Comparison of ENCODE assay signal across 16 mouse cellular contexts in genomic region chr1:91024464-91024863, GRCm38 (mm10). TPM values are rescaled to one million over a fixed set of nuclear protein-coding genes. Genes with fewer than 3 reads are reported as not detected.
DNase-seq lines count a peak whose midpoint lies in the region; ATAC-seq and TF ChIP-seq lines count a peak whose summit lies in the region.
"Had no signal": no experiment of that assay in that cellular context is flagged by ENCODE, and none has a peak within 500 bp of the region (broad histone marks: within the 10 kb centered on the region; RNA-seq: fewer than 3 reads in every experiment).

No protein-coding gene starts in this region.

- no peak for DNase-seq in heart, postnatal 4 days
- no peak for DNase-seq in lung, postnatal 0 days (ENCODE audit: low spot score)
- DNase-seq in lung, postnatal 4 days: no peak
- DNase-seq in intestine, embryonic 14.5 days (ENCODE audit: low spot score): no peak
- no peak for DNase-seq in stomach, postnatal 0 days (ENCODE audit: low spot score)
- no peak for DNase-seq in adrenal gland, postnatal 4 days (ENCODE audit: low spot score in 2 of 2)
- DNase-seq: cerebellum, adult 8-10 months; embryo, embryonic 11 days; gastrocnemius, postnatal 10 days; right cerebral cortex, adult 18-20 months had no signal

- peaks cover 22% of the 10 kb centered on the region for H3K36me3 ChIP-seq in heart, embryonic 14.5 days (ENCODE audit: control insufficient read depth, insufficient read depth, low read length)
- H3K36me3 ChIP-seq in lung, postnatal 0 days (ENCODE audit: insufficient read depth, low read length): no peaks in the 10 kb centered on the region
- H3K36me3 ChIP-seq in intestine, embryonic 14.5 days (ENCODE audit: control insufficient read depth, insufficient read depth, low read length): no peaks in the 10 kb centered on the region
- H3K36me3 ChIP-seq in stomach, postnatal 0 days (ENCODE audit: control insufficient read depth, insufficient read depth, low read length): no peaks in the 10 kb centered on the region
- H3K36me3 ChIP-seq: kidney, embryonic 15.5 days; liver, embryonic 12.5 days had no signal

- WGBS in heart, embryonic 14.5 days: 74% methylated on average over 3 of the region's 3 CpGs
- 69% methylated on average over 3 of the region's 3 CpGs for WGBS in lung, postnatal 0 days
- WGBS in intestine, embryonic 14.5 days: 83% methylated on average over 3 of the region's 3 CpGs
- 52% methylated on average over 3 of the region's 3 CpGs for WGBS in stomach, postnatal 0 days

- no peak for TF ChIP-seq CTCF in lung, postnatal 0 days (IDR thresholded peaks at IDR 0.05)
- TF ChIP-seq CTCF in stomach, postnatal 0 days (IDR thresholded peaks at IDR 0.05; ENCODE audit: low read depth): no peak

- H3K4me1 ChIP-seq in heart, embryonic 14.5 days (ENCODE audit: control insufficient read depth in 2 of 2, insufficient read depth in 2 of 2, low read length in 2 of 2): peaks cover 23 to 44% of the 10 kb centered on the region in 2 experiments
- H3K4me1 ChIP-seq in lung, postnatal 0 days (ENCODE audit: insufficient read depth, low read depth, low read length): peaks cover 18% of the 10 kb centered on the region; the same call in 1 of the 2 replicates
- peaks cover 4% of the 10 kb centered on the region; the same call in 1 of the 2 replicates for H3K4me1 ChIP-seq in intestine, embryonic 14.5 days (replicated peaks; ENCODE audit: control insufficient read depth, insufficient read depth, low read length)
- peaks cover 5% of the 10 kb centered on the region; the same call in 1 of the 2 replicates for H3K4me1 ChIP-seq in stomach, postnatal 0 days (replicated peaks; ENCODE audit: control insufficient read depth, insufficient read depth)
- H3K4me1 ChIP-seq: liver, embryonic 12.5 days had no signal

- H3K9me3 ChIP-seq in heart, embryonic 14.5 days (ENCODE audit: control insufficient read depth, low read length): no peaks in the 10 kb centered on the region
- no peaks in the 10 kb centered on the region for H3K9me3 ChIP-seq in lung, postnatal 0 days (ENCODE audit: low read length)
- no peaks in the 10 kb centered on the region for H3K9me3 ChIP-seq in intestine, embryonic 14.5 days (ENCODE audit: control insufficient read depth, low read length)
- 0 out of 2 replicates have a peak, but pooled peaks cover 2% of the 10 kb centered on the region for H3K9me3 ChIP-seq in stomach, postnatal 0 days (ENCODE audit: control insufficient read depth, low read length)

- H3K9ac ChIP-seq in heart, embryonic 14.5 days (ENCODE audit: low read length): peak overlapping the region; percentile 38; the same call in 1 of the 2 replicates
- no peak overlapping the region for H3K9ac ChIP-seq in lung, postnatal 0 days (replicated peaks; ENCODE audit: low read depth)
- no peak overlapping the region for H3K9ac ChIP-seq in intestine, embryonic 14.5 days (ENCODE audit: low read length)
- no peak overlapping the region for H3K9ac ChIP-seq in stomach, postnatal 0 days (ENCODE audit: low read length)
- H3K9ac ChIP-seq: hindbrain, embryonic 14.5 days; kidney, embryonic 15.5 days; liver, embryonic 12.5 days had no signal

- ATAC-seq in heart, embryonic 14.5 days (ENCODE audit: insufficient number of reproducible peaks, insufficient read depth, low FRiP score, low read depth): no peak
- ATAC-seq in lung, postnatal 0 days: no peak
- ATAC-seq in intestine, embryonic 14.5 days (replicated peaks; ENCODE audit: low FRiP score, low TSS enrichment, low read depth): no peak
- ATAC-seq in stomach, postnatal 0 days (ENCODE audit: low FRiP score, low TSS enrichment): 0 out of 2 replicates have a peak, but pooled peaks have one; percentile 28
- ATAC-seq: forebrain, embryonic 16.5 days; liver, embryonic 12.5 days had no signal

- TF ChIP-seq EP300 in lung, postnatal 0 days (IDR thresholded peaks at IDR 0.05): no peak
- no peak for TF ChIP-seq EP300 in stomach, postnatal 0 days (optimal IDR thresholded peaks at IDR 0.05)

- H3K4me2 ChIP-seq in heart, embryonic 14.5 days (ENCODE audit: low read length): peak overlapping the region; percentile 27
- H3K4me2 ChIP-seq in lung, postnatal 0 days (replicated peaks; ENCODE audit: low read depth, low read length): no peak overlapping the region
- no peak overlapping the region for H3K4me2 ChIP-seq in intestine, embryonic 14.5 days (ENCODE audit: low read length)
- no peak overlapping the region for H3K4me2 ChIP-seq in stomach, postnatal 0 days (replicated peaks; ENCODE audit: low read depth)
- H3K4me2 ChIP-seq: hindbrain, embryonic 14.5 days; kidney, embryonic 15.5 days; liver, embryonic 12.5 days had no signal

- no peaks in the 10 kb centered on the region for H3K27me3 ChIP-seq in heart, embryonic 14.5 days (ENCODE audit: control insufficient read depth, insufficient read depth, low read length)
- no peaks in the 10 kb centered on the region for H3K27me3 ChIP-seq in lung, postnatal 0 days (replicated peaks; ENCODE audit: insufficient read depth, low read length)
- no peaks in the 10 kb centered on the region for H3K27me3 ChIP-seq in intestine, embryonic 14.5 days (replicated peaks; ENCODE audit: control insufficient read depth, insufficient read depth, low read length)
- H3K27me3 ChIP-seq in stomach, postnatal 0 days (ENCODE audit: control insufficient read depth, insufficient read depth, low read length): no peaks in the 10 kb centered on the region
- H3K27me3 ChIP-seq: kidney, embryonic 15.5 days; liver, embryonic 12.5 days had no signal

- H3K27ac ChIP-seq in heart, embryonic 14.5 days (replicated peaks in 1 of 2; ENCODE audit: control insufficient read depth in 1 of 2, insufficient read depth in 1 of 2, low read depth in 2 of 2, low read length in 2 of 2): peak overlapping the region; percentile 98 to 99
- H3K27ac ChIP-seq in lung, postnatal 0 days (ENCODE audit: low read length): peak overlapping the region; percentile 69
- peak overlapping the region; percentile 48; the same call in 1 of the 2 replicates for H3K27ac ChIP-seq in intestine, embryonic 14.5 days (ENCODE audit: low read depth)
- H3K27ac ChIP-seq in stomach, postnatal 0 days (replicated peaks): peak overlapping the region; percentile 65; the same call in 1 of the 2 replicates
- H3K27ac ChIP-seq: hindbrain, embryonic 14.5 days; liver, embryonic 12.5 days had no signal

- no peak overlapping the region for H3K4me3 ChIP-seq in heart, embryonic 14.5 days (ENCODE audit: control insufficient read depth in 1 of 2, insufficient read depth in 1 of 2, low read depth in 1 of 2, low read length in 2 of 2)
- no peak overlapping the region for H3K4me3 ChIP-seq in lung, postnatal 0 days (ENCODE audit: low read depth, low read length)
- no peak overlapping the region for H3K4me3 ChIP-seq in intestine, embryonic 14.5 days (ENCODE audit: low read depth, low read length)
- no peak overlapping the region for H3K4me3 ChIP-seq in stomach, postnatal 0 days (ENCODE audit: low read depth, low read length)
- H3K4me3 ChIP-seq: kidney, embryonic 15.5 days; liver, embryonic 12.5 days had no signal

RNA-seq across cellular contexts. Expression of gene Lrrfip1, which starts 25.9 kb away (rescaled TPM):
- 151 and 161 TPM in 2 replicates for polyA plus RNA-seq in heart, embryonic 14.5 days (2014; fragmentation: Nextera tagmentation; extraction: Ambion mirVana)
- total RNA-seq in heart, postnatal 4 days (2021): 100 to 1,000 TPM; 214 to 233 TPM
- 83.1 and 101 TPM in 2 replicates for polyA plus RNA-seq in lung, postnatal 0 days (2015; fragmentation: Nextera tagmentation; extraction: Ambion mirVana)
- 60.4 and 65.3 TPM in 2 replicates for polyA plus RNA-seq in intestine, embryonic 14.5 days (2014; fragmentation: Nextera tagmentation; extraction: Ambion mirVana)
- 69.4 and 79.0 TPM in 2 replicates for polyA plus RNA-seq in stomach, postnatal 0 days (2015; fragmentation: Nextera tagmentation; extraction: Ambion mirVana)
- 10 to 100 TPM; 54.7 to 56.7 TPM for total RNA-seq in adrenal gland, postnatal 4 days (2021)

RNA-seq across cellular contexts. Expression of gene Rab17, which starts 55.0 kb away (rescaled TPM):
- polyA plus RNA-seq in heart, embryonic 14.5 days (2014; fragmentation: Nextera tagmentation; extraction: Ambion mirVana): 2.5 and 2.7 TPM in 2 replicates
- 1 to 10 TPM; 4.3 to 5.1 TPM for total RNA-seq in heart, postnatal 4 days (2021)
- polyA plus RNA-seq in lung, postnatal 0 days (2015; fragmentation: Nextera tagmentation; extraction: Ambion mirVana): 1.6 and 2.0 TPM in 2 replicates
- polyA plus RNA-seq in intestine, embryonic 14.5 days (2014; fragmentation: Nextera tagmentation; extraction: Ambion mirVana): 21.2 and 22.8 TPM in 2 replicates
- 4.6 and 5.7 TPM in 2 replicates for polyA plus RNA-seq in stomach, postnatal 0 days (2015; fragmentation: Nextera tagmentation; extraction: Ambion mirVana)
- total RNA-seq in adrenal gland, postnatal 4 days (2021): 1 to 10 TPM; 1.2 to 2.5 TPM
- total RNA-seq: gastrocnemius, postnatal 10 days; neutrophil, adult 5-6 weeks had no signal
- polyA plus RNA-seq: hindbrain, embryonic 14.5 days had no signal

Comparison
In these comparisons a context has a peak if more than half of its experiments do, and no peak if none do; other contexts are left out.
1. H3K27ac ChIP-seq: peak in every context shown above with its lines; median percentile 98 in heart, embryonic 14.5 days; 69 in lung, postnatal 0 days; 65 in stomach, postnatal 0 days; 48 in intestine, embryonic 14.5 days.